Mouse (Mus musculus) limb, embryonic 12.5 days (tissue): ENCODE measurements around the gene Myo18a. TPM values are rescaled to one million over a fixed set of nuclear protein-coding genes. Genes with fewer than 3 reads are reported as not detected.

ENCODE experiments used
- ATAC-seq: fragments of 200-750 bp; cut with Nextera tagmentation; 2 replicates; pipeline ENCODE4 v1.8.0; 2017; ENCODE audit warnings: low read depth, moderate TSS enrichment; ENCODE audit not compliant: insufficient number of reproducible peaks, insufficient read depth, low FRiP score, low TSS enrichment
- H3K27ac ChIP-seq: fragments of 300-500 bp; sonication (generic); 2 replicates; pipeline ENCODE4 v1.5.1; 2016; ENCODE audit warnings: mild to moderate bottlenecking, moderate library complexity
- H3K27me3 ChIP-seq: fragments of 300-500 bp; sonication (generic); 2 replicates; pipeline ENCODE4 v1.6.1; 2016; ENCODE audit warnings: mild to moderate bottlenecking, moderate library complexity
- H3K36me3 ChIP-seq: fragments of 300-500 bp; sonication (generic); 2 replicates; pipeline ENCODE4 v1.6.1; 2016; ENCODE audit warnings: mild to moderate bottlenecking, moderate library complexity
- H3K4me1 ChIP-seq: fragments of 300-500 bp; sonication (generic); replicated peaks from 2 replicates; pipeline ENCODE4 v1.6.1; 2016
- H3K4me2 ChIP-seq: fragments of 300-500 bp; sonication (generic); 2 replicates; pipeline ENCODE4 v1.6.1; 2016; ENCODE audit warnings: mild to moderate bottlenecking, moderate library complexity
- H3K4me3 ChIP-seq: fragments of 300-500 bp; sonication (generic); replicated peaks from 2 replicates; pipeline ENCODE4 v1.5.1; 2016; ENCODE audit warnings: mild to moderate bottlenecking
- H3K9ac ChIP-seq: fragments of 300-500 bp; sonication (generic); replicated peaks from 2 replicates; pipeline ENCODE4 v1.6.1; 2016; ENCODE audit warnings: mild to moderate bottlenecking, moderate library complexity
- H3K9me3 ChIP-seq: fragments of 300-500 bp; sonication (generic); 2 replicates; pipeline ENCODE4 v1.6.1; 2016; ENCODE audit warnings: mild to moderate bottlenecking, moderate library complexity
- WGBS: fragments of 180-500 bp; shearing (Covaris S2); methylation state at CpG from one replicate; pipeline ENCODE4 v1.1.7; 2016; 5-methylcytosine and 5-hydroxymethylcytosine counted together
- polyA plus RNA-seq: library from polyadenylated mRNA; unstranded; fragments of >200 nt; fragmentation: Nextera tagmentation; extraction: Ambion mirVana; gene quantifications from 2 replicates; pipeline ENCODE4 v1.2.1, GENCODE M21; 2016

Myo18a gene
- polyA plus RNA-seq, 1 experiment from 2014 or later, result 31.5 TPM

DNA sequence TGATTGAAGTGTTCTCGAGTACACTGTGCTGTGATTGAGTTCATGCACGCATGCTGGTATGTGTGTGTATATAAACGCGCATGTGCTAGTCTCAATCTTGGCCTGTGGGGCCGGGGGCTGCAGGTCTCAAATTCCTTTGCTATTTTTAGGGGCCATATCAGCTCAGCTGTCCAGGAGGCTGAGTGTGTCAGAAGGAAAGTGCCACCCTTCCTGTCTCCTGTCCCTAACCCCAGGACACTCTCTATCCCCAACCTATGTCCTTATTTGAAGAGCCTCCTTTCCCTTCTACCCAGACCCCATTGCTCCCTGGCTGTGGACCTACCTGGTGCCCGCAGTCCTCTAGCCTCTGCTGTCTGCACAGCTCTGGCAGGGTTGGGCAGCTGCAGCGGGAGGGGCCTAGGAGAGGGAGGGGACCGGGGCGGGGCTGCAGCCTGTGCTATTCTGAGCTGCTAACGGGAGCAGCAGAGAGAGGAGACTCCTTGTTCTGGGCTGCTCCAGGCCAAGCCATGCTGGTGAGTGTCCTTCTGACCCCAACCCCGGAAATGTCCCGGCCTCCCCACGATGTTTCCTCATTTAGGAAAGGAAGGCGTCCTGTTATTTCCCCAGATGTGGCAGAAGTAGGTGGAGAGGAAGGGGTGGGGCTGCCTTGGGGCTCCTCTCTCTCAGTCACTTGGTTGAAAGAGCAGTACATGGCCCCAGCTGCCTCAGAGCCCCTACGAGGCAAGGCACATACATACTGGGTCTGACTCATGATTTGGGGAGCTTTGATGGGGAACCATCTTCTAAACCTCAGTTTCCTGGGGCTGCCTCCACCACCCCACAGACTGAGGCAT, 38.0 kb downstream of the Myo18a start:
- Histone ChIP-seq H3K4me1 (peaks cover 15% of the 10 kb centered on the region), H3K27ac (peak overlapping the region; percentile 62), H3K9ac (peak overlapping the region; percentile 8; the same call in 1 of the 2 replicates), H3K4me2 (peak overlapping the region; percentile 32), H3K36me3 (no peaks in the 10 kb centered on the region), H3K9me3 (no peaks in the 10 kb centered on the region), H3K4me3 (peak overlapping the region; percentile 6; the same call in 1 of the 2 replicates), H3K27me3 (no peaks in the 10 kb centered on the region)
- peak; percentile 74 for ATAC-seq
- WGBS, result 24% methylated on average over 15 of the region's 15 CpGs

DNA sequence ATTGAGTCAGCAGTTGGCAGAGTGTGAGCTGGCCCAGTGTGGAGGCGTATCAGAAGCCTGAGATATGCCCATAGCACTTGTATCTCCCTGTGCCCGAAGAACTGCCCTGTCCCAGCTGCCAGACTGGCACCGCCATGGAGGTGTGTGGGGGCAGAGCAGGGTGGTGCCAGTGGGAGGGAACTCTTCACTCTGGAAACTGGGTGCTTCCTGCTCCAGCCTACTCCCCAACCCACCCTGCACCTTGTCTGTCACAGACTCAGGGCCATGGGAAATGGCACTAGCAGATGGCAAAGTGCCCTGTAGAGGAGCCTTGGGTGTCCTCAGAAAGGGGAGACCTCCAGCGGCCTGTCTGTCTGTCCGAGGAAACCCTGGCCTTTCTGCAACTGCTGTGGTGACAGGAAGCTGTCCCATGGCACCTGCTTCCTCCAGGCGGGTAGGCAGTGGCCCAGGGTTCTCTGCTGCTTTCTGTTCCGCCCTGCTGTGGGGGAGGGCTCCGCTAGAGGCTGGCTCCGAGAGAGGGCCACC, 39.4 kb downstream of the Myo18a start:
- Histone ChIP-seq H3K9me3 (no peaks in the 10 kb centered on the region), H3K4me3 (no peak overlapping the region), H3K4me2 (peak overlapping the region; percentile 26; the same call in 1 of the 2 replicates), H3K9ac (no peak overlapping the region), H3K27me3 (no peaks in the 10 kb centered on the region), H3K27ac (no peak overlapping the region), H3K36me3 (no peaks in the 10 kb centered on the region), H3K4me1 (peaks cover 15% of the 10 kb centered on the region)
- no peak for ATAC-seq
- WGBS, result 73% methylated on average over 9 of the region's 9 CpGs

DNA sequence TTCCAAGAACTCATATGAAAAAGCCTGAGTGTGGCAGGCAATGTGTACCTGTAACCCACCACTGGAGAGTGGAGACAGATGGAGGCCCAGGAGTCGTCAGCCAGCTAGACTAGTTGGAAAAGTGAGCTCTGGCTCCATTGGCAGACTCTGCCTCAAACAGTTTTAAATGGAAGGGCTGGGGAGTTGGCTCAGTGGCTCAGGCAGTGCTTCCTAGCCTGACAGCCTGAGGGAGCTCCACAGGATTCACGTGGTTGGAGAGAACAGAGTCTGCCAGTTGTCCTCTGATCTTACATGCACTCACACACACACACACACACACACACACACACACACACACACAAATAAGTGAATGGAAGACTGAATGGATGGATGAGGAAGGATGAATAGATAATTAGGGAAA, 43.2 kb downstream of the Myo18a start:
- Histone ChIP-seq H3K4me3 (no peak overlapping the region), H3K9me3 (no peaks in the 10 kb centered on the region), H3K27ac (no peak overlapping the region), H3K4me1 (peaks cover 12% of the 10 kb centered on the region), H3K9ac (no peak overlapping the region), H3K27me3 (no peaks in the 10 kb centered on the region; the same call in 1 of the 2 replicates), H3K4me2 (no peak overlapping the region), H3K36me3 (no peaks in the 10 kb centered on the region)
- ATAC-seq, result no peak
- 29% methylated on average over 2 of the region's 2 CpGs for WGBS

DNA sequence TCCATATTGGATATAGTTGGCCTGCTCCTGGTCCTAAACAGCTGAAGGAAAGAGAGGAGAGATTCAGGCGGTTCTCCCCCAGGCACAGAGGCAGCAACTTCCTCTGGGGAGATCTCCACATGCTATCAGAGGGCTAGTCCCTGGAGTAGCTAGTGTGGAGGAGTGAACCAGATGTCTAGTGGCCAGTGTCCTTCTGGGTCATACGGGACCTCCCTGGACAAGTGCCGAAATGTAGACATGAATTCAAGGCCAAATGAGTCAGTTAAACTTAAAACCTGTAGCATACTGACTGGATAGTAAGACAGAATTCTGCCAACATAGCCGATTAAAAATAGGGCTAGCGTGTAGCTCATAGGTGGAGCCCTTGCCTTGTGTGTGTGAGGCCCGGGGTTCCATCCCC, 43.8 kb downstream of the Myo18a start:
- no peaks in the 10 kb centered on the region; the same call in 1 of the 2 replicates for H3K27me3 ChIP-seq
- H3K36me3 ChIP-seq, result no peaks in the 10 kb centered on the region; the same call in 1 of the 2 replicates
- peaks cover 8% of the 10 kb centered on the region for H3K4me1 ChIP-seq
- WGBS, result 87% methylated on average over 6 of the region's 6 CpGs
- no peaks in the 10 kb centered on the region for H3K9me3 ChIP-seq
- no peak overlapping the region for H3K9ac ChIP-seq
- no peak overlapping the region for H3K4me3 ChIP-seq
- H3K27ac ChIP-seq, result no peak overlapping the region
- H3K4me2 ChIP-seq, result no peak overlapping the region
- no peak for ATAC-seq

DNA sequence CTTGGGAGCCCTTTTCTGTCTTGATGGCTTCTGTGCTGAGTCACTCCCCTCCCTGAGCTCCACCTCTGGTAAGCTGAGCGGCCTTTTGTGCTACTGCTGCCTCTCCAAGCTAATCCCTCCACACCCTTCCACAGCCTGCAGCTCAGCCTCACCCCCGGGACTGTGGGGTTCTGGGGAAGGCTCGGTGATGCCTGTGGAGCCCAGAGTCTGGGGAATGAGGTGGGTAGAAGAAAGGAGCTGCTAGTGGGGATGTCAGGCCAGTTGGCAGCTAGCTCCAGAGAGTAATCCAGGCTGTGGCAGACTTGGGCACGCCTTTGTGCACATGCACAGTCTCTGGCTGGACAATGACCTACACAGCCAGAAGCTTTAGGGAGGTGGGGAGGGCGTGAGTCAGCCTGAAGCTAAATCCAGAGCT, 45.0 kb downstream of the Myo18a start:
- Histone ChIP-seq H3K36me3 (peaks cover 9% of the 10 kb centered on the region), H3K4me1 (peaks cover 8% of the 10 kb centered on the region), H3K4me2 (no peak overlapping the region), H3K4me3 (no peak overlapping the region), H3K9me3 (no peaks in the 10 kb centered on the region), H3K27ac (no peak overlapping the region), H3K9ac (no peak overlapping the region), H3K27me3 (no peaks in the 10 kb centered on the region; the same call in 1 of the 2 replicates)
- no peak for ATAC-seq
- WGBS, result 42% methylated on average over 5 of the region's 5 CpGs

DNA sequence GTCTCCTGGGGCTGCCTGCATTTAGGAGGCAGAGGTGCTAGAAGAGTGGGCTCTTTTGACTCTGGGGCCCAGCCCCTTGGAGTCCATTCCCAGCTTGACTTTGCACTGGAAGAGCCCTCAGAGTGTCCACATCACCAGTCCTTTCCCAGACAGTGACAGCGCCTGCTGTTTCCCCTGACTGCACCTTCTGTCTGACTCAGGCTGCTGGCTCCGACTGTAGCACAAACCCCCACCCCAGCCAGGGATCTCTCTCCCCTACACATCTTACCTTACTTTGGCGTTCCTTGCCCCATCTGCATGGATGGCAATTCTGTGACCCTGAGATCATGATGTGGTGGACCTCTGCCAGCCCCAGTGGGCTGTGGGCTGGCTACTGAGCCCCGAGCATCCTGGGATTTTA, 46.2 kb downstream of the Myo18a start:
- no peak overlapping the region for H3K4me2 ChIP-seq
- no peak overlapping the region for H3K9ac ChIP-seq
- peaks cover 9% of the 10 kb centered on the region for H3K36me3 ChIP-seq
- H3K27ac ChIP-seq, result no peak overlapping the region
- no peak for ATAC-seq
- H3K4me1 ChIP-seq, result peaks cover 8% of the 10 kb centered on the region
- H3K9me3 ChIP-seq, result no peaks in the 10 kb centered on the region
- no peaks in the 10 kb centered on the region; the same call in 1 of the 2 replicates for H3K27me3 ChIP-seq
- no peak overlapping the region for H3K4me3 ChIP-seq
- 83% methylated on average over 4 of the region's 4 CpGs for WGBS

DNA sequence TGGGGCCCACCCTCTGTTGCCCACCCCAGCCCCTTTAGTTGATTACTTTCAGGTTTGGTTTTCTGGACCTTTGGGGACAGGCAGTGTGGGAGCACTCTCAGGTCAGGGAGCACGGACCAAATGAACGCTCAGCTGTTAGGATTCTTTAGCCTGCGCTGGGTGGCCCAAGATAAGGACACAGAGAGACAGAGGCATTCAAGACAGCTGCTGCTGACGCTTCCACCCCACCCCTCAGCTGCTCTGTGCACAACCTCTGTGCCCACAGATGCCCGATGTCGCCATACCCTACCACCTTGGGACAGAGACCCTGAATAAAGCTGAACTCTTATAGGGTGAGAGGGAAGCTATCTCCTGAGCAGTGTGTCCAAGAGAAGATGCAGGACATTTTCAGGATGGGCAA, 47.0 kb downstream of the Myo18a start:
- Histone ChIP-seq H3K9me3 (no peaks in the 10 kb centered on the region), H3K27ac (no peak overlapping the region), H3K4me2 (no peak overlapping the region), H3K9ac (no peak overlapping the region), H3K36me3 (peaks cover 9% of the 10 kb centered on the region), H3K4me3 (no peak overlapping the region), H3K27me3 (no peaks in the 10 kb centered on the region; the same call in 1 of the 2 replicates), H3K4me1 (peaks cover 8% of the 10 kb centered on the region)
- 92% methylated on average over 6 of the region's 6 CpGs for WGBS
- no peak for ATAC-seq

DNA sequence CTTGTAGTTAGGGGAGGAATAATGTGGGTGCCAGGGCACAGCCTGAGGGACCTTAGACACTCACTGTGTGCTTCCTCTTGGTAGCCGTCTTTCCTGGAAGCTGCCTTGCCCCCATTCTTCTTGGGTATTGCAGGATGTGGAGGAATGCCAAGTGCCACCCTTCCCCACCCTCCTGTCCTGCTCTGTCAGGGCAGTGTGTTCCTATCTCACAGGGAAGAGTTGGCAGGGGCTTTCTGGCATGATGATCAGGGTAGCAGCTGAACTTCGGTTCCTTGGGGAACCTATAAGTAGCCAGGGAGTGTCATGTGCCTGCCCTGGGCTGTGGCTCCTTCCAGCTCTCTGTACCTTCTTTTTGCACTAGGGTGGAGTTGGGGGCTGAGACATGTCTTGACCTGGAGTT, 50.9 kb downstream of the Myo18a start:
- Histone ChIP-seq H3K27ac (no peak overlapping the region), H3K4me2 (no peak overlapping the region), H3K9ac (no peak overlapping the region), H3K4me1 (no peaks in the 10 kb centered on the region), H3K4me3 (no peak overlapping the region), H3K9me3 (no peaks in the 10 kb centered on the region), H3K36me3 (peaks cover 24% of the 10 kb centered on the region), H3K27me3 (no peaks in the 10 kb centered on the region)
- no peak for ATAC-seq
- 81% methylated on average over 2 of the region's 2 CpGs for WGBS

DNA sequence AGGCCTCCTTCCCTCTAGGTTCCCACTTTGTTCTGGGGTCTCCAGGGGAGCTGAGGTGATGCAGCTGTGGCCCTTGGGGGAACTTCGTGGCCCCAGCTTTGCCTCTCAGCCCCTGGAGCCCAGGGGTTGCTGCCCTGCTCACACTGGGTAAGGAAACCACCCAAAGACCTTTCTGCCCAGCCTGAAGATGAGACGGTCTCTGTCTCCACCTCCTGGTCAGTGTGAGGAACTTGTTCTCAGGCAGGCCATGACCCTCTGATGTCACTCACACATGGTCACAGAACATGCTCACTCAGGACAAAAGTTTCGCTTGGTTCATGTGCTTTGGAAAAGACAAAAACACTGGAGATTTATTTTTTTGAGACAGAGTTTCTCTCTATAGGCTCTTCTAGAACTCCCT, 53.0 kb downstream of the Myo18a start:
- H3K27me3 ChIP-seq, result no peaks in the 10 kb centered on the region
- no peak overlapping the region for H3K4me2 ChIP-seq
- ATAC-seq, result no peak
- no peak overlapping the region for H3K9ac ChIP-seq
- no peaks in the 10 kb centered on the region for H3K9me3 ChIP-seq
- no peaks in the 10 kb centered on the region for H3K4me1 ChIP-seq
- no peak overlapping the region for H3K27ac ChIP-seq
- 28% methylated on average over 3 of the region's 3 CpGs for WGBS
- H3K36me3 ChIP-seq, result peaks cover 43% of the 10 kb centered on the region
- H3K4me3 ChIP-seq, result no peak overlapping the region

DNA sequence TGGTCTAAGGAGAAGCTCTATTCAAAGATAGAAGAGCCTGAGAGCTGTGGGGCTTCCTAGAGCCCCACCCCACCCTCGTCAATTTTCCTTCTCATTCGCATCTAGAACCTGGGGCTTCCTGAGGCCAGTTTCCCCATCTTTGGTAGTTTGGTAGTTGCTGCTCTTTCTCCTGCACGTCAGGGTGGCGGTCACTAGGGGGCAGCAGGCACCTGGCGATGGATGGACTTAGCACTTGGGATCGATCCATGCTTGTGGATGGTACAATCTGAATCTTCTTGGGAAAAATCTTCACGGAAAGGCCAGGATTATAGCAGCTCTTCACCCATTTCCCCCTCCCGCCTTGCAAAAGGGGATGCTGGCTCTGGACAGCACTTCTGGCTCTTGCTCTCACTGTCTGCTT, 58.6 kb downstream of the Myo18a start:
- Histone ChIP-seq H3K4me1 (no peaks in the 10 kb centered on the region; the same call in 1 of the 2 replicates), H3K9me3 (no peaks in the 10 kb centered on the region), H3K27ac (no peak overlapping the region), H3K4me3 (no peak overlapping the region), H3K4me2 (no peak overlapping the region), H3K27me3 (peaks cover 5% of the 10 kb centered on the region; the same call in 1 of the 2 replicates), H3K36me3 (peaks cover 67% of the 10 kb centered on the region), H3K9ac (no peak overlapping the region)
- WGBS, result 18% methylated on average over 8 of the region's 8 CpGs
- no peak for ATAC-seq

DNA sequence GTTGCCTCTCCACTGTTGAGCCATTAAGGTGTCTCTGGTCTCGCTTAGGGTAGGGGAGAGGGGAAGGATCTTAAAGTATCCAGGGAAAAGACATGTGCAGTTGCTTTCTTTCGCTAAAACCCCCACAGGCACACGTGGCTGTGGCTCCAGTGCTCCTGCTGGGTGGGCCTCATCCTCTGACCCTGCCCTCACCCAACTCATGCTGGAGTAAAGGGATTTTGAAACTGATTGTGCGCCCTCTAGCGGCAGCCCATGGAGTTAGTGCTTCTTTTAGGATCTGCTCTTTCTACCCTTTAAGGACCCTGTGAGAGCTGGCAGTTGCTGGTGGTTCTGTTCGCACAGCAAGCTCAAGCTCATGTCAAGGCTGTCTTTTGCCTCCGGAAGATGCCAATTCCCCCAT, 59.7 kb downstream of the Myo18a start:
- peaks cover 5% of the 10 kb centered on the region; the same call in 1 of the 2 replicates for H3K27me3 ChIP-seq
- no peak for ATAC-seq
- no peak overlapping the region for H3K4me2 ChIP-seq
- no peaks in the 10 kb centered on the region for H3K9me3 ChIP-seq
- WGBS, result 19% methylated on average over 7 of the region's 7 CpGs
- no peaks in the 10 kb centered on the region; the same call in 1 of the 2 replicates for H3K4me1 ChIP-seq
- H3K9ac ChIP-seq, result no peak overlapping the region
- H3K4me3 ChIP-seq, result no peak overlapping the region
- H3K27ac ChIP-seq, result no peak overlapping the region
- peaks cover 66% of the 10 kb centered on the region for H3K36me3 ChIP-seq
